Mouse (Mus musculus): ENCODE results near the gene Qdpr.
A peak's percentile ranks its signal among the peaks of the same experiment; 100 is the strongest.

Gene Qdpr

DNA sequence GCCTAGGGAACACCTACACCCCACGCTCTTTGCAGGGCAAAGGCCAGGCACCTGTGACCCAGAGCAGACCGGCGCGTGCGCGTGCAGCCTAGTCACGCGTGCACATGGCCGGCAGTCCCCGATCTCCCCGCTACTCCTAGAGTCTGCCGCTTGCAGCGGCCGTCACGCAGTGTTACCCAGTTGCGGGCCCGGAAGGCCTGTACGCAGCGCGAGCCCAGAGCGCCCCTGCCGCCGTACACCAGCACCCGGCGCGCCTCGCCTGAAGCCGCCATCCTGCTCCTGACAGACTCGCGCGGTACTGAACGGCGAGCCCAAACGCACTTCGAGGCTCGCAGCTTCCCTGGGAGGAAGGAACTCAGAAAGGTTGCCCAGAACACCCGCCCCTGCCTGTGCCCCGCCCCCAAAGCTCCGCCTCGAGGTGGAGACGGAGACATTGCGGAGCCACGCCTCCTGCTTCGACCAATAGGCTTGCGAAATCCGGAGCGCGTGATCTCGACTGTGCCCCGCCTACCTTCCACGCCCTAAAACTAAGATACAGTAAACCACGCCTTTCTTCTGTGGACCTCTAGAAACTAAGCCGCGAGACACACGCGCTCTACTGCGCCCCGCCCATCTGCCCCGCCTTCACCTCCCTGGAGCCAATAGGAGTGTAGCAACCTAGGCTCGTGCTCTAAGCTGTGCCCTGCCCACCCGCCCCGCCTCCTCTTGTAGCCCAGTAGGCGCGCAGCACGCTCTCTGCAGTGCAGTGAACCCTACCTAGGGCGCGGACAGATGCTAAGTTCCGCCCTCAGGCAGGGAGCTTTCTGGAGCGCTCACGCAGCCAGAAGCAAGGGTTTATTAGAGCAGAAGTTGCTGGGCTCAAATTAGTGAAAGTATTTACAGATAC lies at the start of gene Qdpr:
Gene Qdpr, minus strand, starts transcription at position 406 of the 886 bp plus-strand sequence.
- DNase-seq (ENCODE audit: low read depth, low spot score): peak; percentile 99

DNA sequence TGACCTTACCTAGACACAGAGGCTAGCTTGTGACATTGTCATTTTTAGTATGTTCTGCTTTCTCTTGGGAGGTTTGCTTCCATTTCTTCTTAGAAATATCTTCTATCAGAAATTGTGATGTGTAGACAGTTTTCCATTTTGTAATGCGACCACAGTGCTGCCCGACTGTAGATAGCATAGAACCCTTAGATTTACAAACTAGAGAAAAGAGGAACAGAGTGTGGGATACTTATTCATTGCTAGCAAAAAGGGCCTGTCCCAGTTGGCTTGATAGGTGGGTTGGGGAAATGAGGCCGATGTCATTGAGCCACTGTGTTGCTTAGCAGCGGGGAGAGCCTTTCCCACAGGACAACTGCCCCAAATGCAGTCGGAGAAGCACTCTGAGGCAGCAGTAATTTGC lies 47.5 kb upstream of the Qdpr start:
- no peak for DNase-seq (ENCODE audit: low read depth, low spot score)

DNA sequence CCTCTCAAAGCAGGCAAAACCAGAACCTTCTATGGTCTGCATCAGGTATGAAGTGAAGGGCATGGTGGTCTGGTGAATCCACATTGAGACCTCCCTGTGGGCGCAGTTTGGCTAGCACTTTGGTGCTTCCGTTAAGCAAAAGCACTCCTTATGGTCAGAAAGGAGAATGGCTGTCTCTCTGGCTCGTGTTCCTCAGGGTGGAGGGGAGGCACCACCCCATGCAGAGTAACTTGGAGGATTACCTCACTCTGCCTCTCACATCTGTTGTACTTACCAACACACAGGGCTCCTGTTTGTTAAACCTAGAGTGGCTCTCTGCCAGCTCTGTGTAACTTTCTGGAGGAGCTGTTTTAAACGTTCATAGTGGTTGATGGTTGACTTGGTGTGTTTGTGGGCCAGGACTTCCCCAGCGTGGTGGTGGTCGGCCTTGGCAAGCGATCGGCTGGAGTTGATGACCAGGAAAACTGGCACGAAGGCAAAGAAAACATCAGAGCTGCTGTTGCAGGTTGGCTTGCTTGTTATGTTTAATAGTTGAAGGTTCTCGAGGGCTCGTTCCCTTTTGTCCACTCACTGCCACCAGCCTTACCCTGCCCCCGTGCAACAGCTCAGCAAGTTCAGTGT lies 47.0 kb upstream of the Qdpr start:
- DNase-seq (ENCODE audit: low read depth, low spot score): peak; percentile 51

DNA sequence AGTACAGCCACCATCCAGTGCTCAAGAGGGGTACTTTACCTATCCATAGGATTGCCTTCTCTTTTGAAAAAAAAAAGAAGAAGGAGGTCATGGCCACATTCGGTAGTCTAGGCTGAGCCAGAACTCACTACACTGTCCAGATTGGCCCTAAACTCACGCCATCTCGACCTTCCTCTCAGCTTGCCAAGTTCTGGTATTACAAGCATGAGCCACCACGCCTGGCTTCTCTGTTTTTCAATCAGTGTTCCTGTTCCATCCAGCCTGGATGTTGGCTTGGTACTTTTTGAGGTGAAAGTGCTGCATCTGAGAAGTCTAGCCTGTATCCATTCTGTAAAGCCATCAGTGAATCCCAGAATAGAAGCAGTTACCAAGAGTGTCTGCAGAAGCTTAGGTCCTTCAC lies 46.4 kb upstream of the Qdpr start:
- no peak for DNase-seq (ENCODE audit: low read depth, low spot score)

DNA sequence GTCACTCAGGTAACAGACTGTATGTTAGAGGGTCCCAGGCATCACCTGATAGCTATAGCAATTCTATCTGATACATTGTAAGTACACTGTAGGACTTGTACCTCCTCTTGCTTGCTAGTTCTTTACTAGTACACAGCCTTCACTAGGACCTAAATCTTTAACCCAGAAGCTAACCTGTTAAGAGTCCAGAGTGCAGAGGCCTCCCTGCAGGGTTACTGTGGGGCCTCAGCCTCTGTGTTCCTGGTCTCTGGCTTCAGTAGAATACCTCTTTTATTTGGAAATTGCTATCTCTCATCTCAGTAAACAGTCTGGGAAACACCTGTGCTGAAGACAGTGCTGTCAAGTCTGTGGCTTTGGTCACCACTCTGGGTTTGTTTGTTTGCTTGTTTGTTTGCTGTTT lies 46.0 kb upstream of the Qdpr start:
- no peak for DNase-seq (ENCODE audit: low read depth, low spot score)

DNA sequence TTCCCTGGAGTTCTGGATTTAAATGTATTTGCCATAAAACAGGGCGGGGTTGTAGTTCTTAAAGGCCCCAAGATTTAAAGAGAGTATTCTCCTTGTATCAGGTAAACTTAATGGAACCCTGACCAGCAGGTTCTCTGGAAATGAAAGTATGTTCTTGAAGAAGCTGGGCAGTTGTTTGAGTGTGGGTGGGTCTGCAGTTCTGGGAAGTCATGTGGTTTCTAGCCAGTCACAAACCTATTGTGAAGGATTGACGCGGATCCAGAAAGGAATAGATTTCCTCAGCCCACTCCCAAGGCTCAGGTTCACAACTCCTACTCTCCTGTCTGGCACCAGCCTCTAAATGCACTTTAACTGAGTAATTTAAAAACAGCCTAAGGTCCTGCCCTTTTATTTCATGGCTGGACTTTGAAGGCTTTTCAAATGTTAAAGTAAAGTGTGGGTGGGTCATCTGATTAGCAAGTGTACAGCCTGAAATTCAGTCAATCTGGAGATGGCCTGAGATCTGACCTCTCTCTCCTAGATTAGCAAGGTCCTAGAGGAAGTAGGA lies 45.5 kb upstream of the Qdpr start:
- DNase-seq (ENCODE audit: low read depth, low spot score): peak; percentile 87

DNA sequence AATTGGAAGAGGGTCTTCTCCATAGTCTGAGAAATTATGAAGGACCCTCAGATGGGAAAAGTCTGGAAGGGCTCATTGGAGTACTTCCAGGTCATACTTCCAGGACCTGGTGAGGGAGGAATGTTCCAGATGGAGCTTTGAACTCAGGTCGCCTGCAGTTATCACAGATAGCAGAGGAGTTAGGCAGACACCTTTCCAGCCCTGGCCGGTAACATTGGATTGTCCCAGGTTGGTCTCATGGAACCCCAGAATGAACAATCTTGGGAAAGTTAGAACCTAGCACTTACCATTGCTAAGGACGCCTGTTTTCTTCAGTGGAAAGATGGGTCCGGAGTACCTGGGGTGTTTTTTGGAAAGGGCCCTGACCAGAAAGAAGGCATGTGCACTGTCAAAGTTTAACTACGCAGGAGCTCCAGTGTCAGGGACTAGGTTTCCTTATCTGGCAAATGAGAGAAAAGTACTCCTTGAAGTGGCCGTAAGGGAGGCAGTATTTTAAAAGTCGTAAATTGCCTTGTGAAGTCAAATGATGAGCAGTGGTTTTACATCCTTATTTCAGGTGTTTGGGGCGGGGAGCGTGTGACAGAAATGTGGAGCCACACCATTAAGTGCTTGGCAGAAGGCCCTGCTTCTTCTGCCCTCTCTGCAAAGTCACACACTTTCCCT lies 44.2 kb upstream of the Qdpr start:
- DNase-seq (ENCODE audit: low read depth, low spot score): no peak

DNA sequence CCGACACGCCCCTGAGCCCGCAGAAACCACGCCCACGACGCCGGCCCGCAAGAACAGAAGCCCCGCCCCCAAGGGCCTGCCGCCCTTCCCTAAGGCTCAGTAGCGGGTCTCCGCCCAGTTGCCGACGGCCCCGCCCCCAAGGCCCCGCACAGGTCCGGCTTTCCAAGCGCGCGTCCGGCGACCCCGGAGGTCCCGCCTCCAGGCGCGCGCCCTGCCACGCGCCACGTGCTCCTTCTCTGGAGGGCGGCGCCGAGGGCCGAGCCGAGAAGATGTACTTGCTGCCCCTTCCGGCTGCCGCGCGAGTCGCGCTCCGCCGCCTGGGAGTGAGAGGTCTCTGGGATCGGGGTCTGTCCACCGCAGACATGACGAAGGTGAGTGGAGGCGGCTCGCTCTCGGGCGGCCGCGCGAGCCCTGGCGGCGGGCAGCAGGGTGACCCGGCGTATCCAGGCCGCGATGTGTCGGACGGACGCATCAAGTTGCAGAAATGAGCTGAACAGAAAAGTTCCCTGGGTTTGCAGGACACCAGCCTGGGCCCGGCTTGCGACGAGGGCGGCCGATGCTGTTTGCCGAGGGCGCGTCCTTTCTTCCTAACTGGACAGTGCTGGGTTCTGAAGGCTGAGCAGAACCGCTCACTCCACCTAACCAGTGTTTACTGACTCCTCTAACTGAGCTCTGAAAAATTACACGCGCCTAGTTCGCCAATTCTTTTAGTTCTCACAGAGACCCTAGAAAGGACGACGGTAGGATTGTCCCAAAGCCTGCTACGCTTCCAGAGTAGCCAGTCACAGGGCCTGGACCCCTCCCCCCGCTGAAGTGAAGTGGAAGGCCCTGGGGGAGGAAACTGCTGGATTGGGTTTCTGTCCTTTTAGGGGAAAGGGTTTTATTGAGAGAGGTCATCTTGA lies 43.4 kb upstream of the Qdpr start, which contains the start of gene Lap3:
Gene Lap3, plus strand, starts transcription at position 184 of the 902 bp plus-strand sequence.
- DNase-seq (ENCODE audit: low read depth, low spot score): peak; percentile 95

DNA sequence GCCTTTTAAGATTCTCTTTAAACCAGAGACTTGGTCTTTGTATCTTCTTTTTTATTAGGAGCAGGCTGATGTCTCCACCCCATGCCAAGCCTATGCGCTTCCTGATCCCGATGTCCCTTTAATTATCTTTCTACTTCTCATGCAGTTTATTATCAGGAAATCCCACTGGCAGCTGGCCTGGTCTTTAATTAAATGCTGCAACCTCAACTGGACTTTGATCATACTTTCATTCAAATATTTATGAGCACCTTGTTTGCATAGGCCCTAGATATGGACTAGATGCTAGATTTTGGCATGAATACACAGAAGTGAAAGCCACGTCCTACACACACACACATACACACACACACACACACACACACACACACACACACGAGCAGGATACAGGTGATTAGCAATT lies 41.7 kb upstream of the Qdpr start:
- DNase-seq (ENCODE audit: low read depth, low spot score): no peak

DNA sequence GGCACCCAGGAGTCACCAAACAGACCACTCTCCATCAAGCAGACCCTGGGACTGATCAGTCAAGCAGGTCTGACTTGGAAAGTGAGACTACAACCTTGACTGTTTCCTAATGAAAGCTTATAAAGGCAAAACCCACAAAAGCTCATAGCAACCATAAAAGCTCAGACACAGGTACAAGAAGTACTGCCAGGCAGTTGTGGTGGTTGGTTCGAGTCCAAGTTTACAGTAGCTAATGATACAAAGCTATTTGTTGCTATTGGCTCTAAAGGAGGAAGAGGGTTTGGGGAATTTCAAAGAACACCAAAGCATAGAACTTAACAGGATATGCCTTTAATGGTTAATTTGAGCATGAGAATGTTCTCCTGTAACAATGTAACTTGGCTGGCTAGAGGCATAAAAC lies 33.6 kb upstream of the Qdpr start:
- no peak for DNase-seq (ENCODE audit: low read depth, low spot score)

DNA sequence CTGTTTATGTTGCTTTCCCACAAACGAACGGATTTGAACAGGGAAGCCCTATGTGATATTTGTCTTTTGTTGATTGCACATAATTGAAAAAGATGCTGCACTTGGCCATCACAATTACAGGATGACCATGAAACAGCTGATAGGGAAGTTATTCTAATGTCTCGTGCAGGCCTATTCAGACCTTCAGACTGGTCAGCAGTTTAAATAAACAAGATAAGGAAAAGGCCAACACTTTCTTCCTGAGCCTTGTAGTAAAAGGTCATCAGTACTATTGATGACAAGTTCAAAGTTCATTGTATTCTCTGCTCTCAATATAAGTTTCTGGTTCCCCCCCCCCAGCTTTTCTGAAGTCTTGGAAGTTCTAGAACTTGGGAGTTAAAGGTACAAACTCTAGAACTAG lies 32.6 kb upstream of the Qdpr start:
- DNase-seq (ENCODE audit: low read depth, low spot score): no peak

DNA sequence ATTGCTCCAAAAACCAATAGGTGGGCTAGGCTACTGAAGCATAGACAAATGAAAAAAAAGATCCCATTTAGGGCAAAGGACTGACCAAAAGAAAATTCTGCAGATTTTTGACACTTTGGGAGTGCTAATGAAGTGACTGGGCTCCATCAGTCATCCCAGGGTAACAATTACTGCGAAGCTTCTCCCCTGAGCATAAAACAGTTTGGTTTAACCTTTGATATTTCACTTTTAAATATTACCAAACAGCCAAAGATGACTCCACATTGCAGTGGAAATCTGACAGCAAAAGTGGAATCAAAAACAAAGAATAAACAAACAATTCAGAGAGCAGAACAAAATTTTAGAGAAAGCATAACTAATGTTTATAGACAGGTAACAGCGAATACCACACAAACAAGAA lies 31.1 kb upstream of the Qdpr start:
- no peak for DNase-seq (ENCODE audit: low read depth, low spot score)

DNA sequence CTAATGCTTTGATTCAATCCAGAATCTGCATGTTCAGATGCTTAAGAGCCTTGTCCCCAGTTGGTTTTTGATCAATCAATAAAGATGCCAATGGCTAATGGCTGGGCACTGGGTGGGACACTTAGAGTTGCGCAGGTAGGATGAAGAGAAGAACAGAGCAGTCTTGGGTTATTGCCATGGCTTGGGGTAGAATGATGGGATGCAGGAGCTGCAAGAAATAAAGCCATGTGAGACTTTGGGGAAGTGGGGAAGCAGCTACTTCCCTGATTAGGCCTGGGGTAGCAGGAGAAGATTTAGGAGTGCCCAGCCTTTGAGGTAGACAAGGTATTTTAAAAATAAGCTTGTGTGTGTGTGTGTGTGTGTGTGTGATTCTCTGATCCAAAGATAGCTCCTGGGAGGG lies 30.0 kb upstream of the Qdpr start:
- no peak for DNase-seq (ENCODE audit: low read depth, low spot score)

DNA sequence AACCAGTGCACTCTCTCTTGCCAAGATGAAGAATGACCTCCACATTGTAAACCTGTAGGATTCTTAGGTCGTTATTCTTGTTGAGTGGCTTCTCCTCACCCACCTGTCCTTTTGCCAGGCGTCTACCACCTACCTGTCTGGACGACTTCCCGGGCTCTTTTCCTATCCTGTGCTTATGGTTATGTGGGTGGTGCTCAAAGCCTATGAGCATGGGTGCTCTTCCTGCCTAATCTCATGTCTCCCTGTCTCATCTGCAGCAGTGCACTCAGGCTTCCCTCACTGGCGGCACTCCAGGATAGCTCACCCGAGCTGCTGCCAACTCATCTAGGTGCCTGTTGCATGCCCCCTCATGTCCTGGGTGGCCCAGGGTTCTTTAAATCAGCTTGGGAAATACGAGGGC lies 27.6 kb upstream of the Qdpr start:
- DNase-seq (ENCODE audit: low read depth, low spot score): no peak

DNA sequence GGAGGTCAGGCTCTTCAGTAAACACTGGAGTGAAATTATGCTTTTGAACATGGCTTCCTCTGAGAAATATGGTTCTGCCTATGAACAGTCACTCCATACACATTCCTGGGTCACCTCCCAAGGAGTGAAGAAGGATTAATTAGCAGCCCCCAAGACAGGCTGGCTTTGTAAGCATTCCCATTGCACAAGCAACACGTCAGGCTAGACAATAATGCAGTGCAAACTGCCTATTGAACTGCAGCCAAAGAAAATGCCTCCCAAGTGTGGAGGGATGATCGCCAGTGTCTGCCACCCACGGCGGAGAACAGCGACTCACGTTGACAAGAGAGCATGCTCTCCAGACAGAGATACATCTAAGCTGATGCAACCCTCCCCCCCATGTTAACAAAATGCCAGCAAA lies 26.3 kb upstream of the Qdpr start:
- no peak for DNase-seq (ENCODE audit: low read depth, low spot score)

DNA sequence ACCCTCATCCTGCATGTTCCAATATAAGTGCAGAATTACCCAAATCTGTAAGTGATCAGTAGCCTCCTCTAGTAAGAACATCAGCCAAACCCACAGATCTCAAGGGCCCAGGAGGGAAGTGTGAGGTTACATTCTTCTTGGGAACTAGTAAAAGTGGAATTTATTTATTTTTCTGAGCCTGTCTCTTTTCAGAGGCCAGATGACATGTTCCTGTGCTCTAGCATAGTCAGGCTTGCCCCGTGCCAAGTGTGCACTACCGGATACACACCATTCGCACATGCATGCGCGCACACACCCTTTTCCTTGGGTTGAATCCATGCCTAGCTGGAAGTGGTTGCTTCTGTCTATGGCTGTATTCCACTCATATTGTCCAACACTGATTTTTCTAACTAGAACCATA lies 25.7 kb upstream of the Qdpr start:
- DNase-seq (ENCODE audit: low read depth, low spot score): no peak

DNA sequence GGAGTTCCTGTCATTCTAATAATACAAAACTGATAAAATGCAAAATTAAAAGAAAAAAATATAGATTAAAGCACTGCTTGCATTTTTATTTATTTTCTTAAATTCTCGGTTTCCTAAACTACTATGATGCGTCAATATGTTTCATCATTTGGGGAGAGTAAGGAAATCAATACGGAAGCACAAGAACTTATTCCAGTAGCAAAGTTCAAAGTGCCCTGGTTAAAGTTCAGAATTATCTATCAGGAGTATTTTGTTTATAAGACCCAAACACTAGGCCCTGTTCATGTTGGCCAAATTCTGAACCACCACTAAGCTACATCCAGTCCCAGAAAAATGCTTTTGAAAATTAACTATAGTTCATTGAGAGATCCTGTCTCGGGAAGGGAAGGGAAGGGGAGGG lies 24.7 kb upstream of the Qdpr start:
- no peak for DNase-seq (ENCODE audit: low read depth, low spot score)

DNA sequence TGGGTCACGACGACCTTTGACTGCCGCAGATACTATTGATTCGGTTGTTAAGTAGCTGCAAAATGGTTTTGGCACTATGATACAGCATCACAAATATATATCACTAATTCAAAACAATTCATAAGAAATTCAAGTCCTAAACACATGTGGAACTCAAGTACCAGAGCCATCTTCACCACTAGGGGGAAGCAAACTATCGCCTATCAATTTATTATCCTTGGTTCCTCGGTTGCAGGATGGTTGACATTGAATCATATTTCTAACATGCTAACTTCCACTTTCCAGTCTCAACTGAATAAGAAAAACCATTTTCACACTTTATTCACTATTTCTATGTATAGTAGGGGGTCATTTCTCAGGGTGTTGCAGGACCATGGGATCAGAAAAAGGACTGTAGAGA lies 24.2 kb upstream of the Qdpr start:
- peak; percentile 64 for DNase-seq (ENCODE audit: low read depth, low spot score)

DNA sequence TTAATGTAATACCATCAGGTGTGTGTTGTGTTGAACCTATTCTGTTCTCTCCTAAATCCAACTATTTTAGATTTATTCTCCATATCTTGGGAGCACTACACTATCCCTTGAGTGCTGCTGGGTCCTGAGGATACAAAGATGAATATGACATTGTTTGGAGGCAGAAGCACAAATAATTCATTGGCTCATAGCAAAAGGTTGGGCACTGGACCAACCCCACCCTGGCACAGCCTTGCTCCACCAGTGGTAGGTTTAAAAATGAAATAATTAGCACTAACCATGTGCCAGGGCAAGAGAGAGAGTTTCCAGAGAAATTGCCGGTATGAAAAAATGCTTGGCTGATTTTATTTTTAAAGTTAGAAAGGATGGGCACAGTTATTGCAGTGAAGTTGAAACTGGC lies 23.5 kb upstream of the Qdpr start:
- no peak for DNase-seq (ENCODE audit: low read depth, low spot score)

DNA sequence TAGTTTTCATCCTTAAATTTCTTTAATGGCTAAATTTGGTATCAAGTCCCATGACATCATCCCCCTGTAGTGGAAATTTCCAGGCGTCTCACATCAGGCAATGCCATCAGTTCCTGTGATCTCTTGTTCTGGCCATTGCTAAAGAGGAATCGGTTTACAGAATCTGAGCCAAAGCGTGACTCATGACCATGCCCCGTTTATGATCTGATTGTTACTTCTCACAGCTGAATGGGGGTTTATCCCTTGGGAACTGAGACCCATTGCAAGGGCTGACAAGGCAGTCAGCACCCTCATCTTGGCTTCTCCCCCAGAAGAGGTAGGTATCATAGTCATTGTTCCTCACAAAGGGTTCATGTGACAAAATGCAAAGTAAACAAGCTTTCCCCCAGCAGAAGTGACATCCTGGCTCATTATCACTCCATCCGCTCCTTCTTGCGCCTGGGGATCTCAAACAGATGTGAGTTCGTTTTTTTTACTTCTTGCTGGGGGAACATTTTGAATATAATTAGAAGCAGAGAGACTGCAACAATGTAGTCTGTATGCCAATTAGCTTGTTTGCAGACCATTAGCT lies 22.9 kb upstream of the Qdpr start:
- no peak for DNase-seq (ENCODE audit: low read depth, low spot score)

DNA sequence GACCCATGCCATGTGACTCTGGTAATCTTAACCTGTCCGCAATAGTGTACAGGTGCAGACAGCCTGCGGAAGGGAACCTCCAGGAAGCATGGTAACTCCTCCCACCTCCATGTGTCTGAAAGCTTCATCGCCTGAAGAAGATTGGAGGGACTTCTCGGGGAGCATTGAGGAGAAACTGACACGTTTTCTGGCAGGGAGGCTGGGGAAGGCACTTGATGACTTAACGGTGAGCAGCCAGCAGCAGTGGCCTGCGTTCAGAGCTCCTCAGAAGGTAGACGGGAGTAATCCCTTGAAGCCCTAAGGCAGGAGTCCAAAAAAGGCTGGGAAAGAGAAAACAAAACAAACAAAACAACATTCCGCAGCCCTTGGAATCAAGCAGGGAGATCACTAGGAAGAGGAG lies 4.4 kb upstream of the Qdpr start:
- no peak for DNase-seq (ENCODE audit: low read depth, low spot score)

Measured in R1 (cell line).